Mouse (Mus musculus) right cerebral cortex, adult 2 months (tissue): ENCODE data around the gene Tmod1.

ENCODE experiments used
- DNase-seq, 2 experiments: peaks; one replicate each; pipeline ENCODE4 v3.0.0; 2021 to 2022; ENCODE audit warnings: low spot score in 2 of 2

The Tmod1 gene

DNA sequence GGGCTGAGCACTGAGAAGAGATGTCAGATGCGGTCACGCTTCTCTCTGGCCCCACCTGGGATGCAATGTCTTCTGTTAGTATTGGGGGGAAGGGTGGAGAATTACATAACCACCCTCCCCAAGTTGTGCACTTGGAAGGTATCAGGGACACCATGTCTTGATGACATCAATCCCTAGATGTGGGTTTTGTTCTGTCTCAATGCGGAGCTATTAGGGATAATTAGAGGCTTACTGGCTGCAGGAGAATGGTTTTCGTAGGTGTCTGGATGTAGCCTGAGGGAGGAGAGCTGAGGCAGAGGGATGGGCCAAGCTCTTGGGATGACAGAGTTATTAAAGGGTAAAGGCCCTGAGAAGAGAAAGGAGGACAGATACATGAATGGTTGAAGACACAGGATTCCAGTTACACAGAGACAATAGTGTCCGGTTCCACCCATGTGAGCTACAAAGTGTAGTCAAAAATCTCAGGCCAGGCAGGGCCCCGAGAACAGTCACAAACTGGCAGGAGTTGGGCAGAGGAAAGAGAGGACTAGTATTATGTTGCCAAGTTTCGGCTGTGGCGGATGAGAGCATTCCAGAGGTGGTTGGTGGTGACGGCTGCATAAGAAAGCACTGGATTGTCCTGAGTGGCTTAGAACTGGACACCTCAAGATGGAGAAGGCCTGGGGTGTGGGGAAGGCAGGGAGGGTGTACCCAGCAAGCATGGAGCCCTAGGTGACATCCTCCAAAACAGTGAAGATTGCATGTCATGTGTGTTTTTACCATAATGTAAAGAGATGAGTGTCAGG, 14.8 kb downstream of the Tmod1 start:
- DNase-seq: no peak

DNA sequence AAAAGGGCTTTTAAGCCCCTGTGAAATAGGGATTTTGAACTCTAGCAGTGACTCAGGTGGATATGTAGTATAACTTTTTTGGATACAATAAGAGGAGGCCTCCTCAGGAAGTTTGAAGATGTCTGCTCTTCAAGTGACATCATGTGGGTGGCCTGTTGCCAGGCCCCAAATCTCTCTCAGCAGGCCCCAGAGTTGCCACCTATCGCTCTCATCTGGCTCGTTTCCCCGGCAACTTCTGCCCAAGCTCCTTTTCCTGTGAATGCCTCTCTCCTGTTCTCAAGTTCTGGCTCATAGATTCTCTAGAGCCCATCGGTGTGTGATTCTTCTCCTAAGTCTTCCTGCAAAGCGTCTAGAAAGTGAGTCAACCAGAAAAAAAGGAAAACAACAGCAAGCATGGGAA, 17.4 kb downstream of the Tmod1 start:
- DNase-seq: peak in 1 of 2 experiments; percentile 47

DNA sequence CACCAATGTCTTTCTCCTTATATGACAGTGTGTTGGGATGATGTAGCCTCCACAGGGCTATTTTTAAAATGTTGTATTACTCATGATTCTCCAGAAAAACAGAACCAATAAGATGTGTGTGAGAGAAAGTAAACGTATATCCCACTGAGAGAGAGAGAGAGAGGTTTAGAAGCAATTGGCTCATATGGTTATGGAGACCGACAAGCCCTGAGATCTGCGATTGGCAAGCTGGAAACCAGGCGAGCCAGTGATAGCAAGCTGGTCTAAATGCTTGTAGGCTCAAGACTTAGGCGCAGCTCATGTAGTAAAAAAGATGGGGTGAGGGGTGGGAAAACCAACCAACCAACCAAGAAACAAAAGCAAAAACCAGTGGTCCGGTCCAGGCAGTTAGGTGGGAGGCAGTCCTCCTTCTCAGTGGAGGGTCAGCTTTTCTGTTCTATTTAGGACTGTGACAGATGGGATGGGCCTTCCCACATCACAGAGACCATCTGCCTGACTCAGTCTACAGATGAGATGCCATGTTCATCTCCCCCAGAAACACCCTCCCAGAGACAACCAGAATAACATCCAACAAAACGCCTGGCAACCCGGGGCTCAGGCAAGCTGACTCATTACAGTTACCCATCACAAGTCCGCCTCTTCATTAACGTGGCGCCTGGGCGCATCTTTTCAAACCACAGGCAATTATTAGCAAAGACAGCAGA, 22.7 kb downstream of the Tmod1 start:
- DNase-seq: peak; percentile 90 to 91

DNA sequence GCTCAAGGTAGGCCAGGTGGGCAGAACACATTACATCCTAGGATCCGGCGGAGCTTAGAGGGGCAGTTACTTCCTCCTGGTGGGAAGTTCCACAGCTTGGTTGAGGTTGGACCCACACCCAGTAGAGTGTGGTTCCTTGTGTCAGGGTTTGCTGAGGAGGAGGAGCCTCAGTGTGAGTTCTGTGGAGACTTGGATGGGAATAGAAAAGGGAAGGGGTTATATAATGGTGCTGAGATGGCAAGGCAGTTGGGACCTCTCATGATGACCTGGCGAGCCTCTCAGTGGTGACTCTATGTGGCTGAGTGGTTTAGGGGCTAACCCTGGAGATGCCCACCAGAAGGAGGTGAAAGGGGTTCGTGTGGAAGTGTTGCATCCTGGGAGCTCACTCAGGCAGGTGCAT, 25.1 kb downstream of the Tmod1 start:
- no peak for DNase-seq

DNA sequence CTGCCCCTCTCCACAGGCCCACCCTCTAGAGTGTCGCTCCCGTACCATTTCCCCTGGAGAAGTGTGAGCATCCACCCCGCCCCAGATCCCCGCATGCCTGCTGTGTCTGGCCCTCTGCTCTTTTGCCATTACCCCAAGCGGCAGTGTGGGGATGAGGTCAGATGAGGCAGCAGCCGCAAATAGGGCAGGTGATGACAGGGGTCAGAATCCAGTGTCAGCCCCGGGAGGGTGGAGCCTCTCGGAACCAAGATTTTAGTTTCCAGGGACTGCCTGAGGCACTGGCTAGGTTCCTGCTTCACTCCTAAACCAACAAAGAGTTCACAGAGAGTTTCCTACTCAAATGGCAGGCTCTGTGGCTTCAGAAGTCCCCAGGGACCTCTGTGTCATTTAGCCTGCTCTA, 25.5 kb downstream of the Tmod1 start:
- no peak for DNase-seq

DNA sequence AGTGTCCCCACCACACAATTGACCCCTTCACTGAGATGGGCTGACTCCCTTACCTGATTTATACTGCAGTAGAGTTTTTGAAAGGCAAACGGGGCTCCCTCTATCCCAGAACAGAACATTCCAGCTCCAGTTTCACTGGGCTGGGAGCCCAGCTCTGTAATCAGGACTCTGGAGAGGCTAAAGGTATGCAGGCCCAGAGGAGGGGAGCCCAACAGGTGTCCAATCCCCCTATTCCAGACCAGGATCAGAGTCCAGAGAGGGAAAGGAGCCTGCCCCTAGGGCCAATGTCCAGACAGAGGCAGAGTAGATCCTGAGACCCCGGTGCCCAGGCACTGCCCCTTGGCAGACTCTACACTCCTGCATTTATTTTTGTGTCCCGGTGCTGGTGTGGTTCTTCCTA, 26.2 kb downstream of the Tmod1 start:
- no peak for DNase-seq

DNA sequence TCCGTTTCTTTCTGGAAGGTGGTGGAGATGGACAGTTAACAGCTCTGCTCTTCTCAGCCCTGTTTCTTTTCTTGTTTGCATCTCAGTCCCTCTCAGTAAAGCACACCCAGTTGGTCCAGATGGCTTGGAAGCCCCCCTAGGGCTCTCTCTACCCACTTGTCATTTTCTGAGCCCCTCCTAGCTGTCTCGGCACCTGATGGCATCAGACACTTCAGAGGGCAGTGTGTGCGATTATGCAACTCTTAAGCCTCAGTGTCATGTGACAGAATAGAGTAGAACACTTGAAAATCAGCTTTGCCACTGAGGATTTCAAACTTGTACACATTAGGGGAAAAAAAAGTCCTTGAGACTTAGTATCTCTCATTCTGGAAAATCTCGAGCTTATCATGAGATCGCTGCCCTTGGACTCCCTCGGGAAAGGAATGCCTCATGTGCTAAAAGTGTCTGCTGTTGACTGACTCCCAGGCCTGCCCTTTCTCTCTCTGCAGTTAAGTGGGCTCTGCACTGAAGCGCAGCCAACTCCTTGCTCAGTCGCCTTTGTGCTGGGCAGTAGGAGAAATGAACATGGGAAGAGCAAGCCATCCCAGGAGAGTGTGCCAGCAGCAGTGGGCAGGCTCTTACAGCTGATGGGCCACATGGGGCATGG, 27.1 kb downstream of the Tmod1 start:
- DNase-seq: no peak

DNA sequence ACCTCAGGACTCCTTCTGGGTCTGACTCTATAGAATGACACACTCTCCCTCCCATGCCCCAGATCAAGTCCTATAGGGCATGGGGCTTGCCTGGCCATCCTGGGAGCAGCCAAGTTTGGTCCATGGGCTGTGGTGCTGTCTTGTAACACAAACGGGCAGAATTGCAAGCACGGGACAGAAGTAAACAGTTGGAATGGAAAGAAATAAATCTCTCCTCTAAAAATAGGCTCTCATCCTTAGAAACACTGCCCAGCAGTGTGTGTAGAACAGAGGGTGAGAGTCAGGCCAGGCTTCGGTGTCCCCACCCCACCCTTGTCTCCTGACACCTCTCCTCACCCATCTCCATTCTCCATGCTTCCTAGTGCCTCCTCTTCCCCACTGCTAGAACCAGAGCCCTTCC, 29.3 kb downstream of the Tmod1 start:
- no peak for DNase-seq

DNA sequence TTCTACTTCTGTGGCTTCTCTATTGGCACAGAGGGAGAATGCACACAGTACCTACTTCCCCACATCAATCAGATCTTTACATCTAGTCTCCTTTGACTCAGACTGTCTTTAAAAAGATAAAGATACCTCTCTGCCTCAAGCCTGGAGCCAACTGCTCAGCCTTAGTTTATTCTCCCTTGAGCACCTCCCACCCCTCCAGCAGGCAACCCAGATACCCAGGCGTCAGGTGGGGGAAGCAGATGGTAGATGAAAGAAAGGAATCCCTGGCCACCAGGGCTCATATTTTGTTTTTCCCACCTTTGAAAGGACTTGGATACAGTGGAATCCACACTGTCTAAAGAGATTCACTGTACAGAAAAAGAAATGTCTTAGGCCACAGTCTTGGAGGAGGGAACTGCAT, 29.8 kb downstream of the Tmod1 start:
- DNase-seq: peak; percentile 55 to 61

DNA sequence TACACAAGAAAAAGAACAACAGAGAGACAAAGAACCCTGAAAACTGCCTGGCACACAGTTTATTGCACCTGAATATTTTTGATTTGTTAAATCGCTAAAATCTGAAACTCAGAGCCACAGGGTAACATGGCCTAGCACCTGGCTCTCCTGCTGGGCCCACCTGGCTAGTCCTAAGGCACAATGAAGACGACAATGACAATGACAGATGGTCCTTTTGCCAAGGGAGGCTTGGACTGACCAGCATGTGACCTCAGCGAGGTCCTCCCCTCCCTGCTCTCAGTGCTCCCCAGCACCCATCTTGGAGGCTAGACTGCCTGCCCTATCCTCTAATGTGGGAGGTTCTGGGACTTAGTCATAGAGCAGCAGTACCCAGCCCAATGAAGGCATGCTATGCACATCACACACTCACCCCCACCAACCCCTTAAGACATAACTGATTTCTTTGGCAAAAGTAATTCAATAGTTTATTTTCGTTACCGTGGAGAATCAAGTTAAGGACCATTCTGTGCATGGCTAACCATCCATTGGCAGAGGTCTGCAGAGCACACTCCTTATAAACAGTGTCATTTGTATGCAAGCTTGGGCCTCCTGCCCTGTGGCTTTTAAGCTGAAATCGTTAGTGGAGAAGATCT, 31.2 kb downstream of the Tmod1 start:
- DNase-seq: no peak

DNA sequence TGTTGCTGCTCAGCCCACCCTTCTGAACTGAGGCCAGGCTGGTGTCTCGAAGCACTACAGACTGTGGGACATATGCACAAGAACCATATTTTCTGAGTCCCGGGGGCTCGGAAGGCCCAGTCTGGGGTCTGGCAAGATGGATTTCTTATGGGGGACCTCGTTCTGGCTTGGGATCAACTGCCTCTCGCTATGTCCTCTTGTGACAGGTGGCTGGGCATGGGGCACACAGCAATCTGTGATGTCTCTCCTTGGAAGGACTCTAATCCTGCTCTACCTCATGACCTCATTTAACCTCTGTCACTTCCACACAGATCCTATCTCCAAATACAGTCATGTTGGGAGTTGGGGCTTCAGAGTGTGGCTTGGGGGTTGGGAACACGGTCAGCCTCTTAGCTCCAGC, 33.9 kb downstream of the Tmod1 start:
- DNase-seq: no peak

DNA sequence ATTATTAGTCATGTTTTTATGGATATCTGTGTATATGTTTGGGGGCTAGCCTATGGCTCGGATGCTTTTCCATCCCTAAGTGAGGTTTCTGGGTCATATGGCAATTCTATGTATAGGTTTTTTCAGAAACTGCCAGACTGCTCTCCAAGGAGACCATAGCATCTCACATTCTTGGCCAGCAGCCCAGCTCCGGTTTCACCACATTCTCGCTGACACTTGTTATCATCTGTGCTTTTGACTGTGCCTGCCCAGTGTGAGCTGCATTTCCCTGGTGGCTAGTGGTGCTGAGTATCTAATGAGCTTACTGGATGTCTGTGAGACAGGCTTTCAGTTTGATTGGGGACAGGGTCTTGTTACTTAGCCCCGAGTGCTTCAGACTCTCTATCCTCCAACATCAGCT, 35.0 kb downstream of the Tmod1 start:
- DNase-seq: peak; percentile 68 to 70

DNA sequence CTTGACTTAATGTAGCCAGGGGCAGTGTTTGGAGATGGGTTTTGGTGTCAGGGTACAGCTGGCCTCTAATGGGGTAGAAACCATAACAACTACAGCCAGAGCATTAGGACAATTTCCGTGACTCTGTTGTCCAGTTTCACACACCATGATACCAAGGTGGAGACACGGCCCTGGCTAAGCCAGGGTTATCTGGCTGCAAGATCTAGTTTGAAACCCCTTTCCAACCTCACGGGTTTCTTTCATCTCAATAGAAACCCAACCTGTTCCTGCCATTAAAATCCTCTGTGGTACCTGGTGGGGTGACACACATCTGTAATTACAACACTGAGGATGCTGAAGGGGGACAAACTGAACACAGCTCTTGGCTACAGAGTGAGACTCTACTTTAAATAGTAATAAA, 36.9 kb downstream of the Tmod1 start:
- no peak for DNase-seq

DNA sequence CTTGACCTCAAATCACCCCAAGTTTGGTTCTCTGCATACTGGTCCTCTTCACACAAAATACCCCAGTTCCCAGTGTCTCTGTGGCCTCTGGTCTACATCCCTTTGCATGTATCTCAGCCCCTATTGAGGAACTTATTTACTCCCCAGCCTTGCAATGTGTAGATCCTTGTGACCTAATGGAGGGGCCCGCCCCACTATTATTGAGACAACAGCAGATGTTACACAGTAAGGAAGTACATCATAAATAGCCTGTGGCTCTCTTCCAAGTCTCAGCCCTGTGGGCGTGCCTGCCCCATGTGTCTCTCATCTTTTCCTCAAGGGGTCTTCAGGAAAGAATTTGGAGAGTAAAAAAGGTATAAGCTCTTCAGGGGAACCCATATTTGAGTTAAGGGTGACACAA, 38.2 kb downstream of the Tmod1 start:
- DNase-seq: no peak

DNA sequence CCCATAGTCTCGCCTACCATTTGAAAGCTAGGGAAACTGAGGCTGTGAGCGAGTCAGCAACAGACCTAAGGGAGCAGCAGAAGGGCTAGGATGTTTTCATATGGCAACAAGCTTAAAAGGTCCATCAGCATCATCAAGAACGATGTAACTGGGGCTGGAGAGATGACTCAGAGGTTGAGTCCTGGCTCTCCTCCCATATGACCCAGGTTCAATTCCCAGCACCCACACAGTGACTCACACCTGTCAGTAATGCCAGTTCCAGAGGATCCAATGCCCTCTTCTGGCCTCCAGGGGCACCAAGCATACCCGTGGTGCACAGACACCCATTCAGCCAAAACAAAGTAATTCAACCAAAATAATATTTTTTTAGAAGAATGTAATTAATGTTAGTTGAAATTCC, 41.5 kb downstream of the Tmod1 start:
- no peak for DNase-seq

DNA sequence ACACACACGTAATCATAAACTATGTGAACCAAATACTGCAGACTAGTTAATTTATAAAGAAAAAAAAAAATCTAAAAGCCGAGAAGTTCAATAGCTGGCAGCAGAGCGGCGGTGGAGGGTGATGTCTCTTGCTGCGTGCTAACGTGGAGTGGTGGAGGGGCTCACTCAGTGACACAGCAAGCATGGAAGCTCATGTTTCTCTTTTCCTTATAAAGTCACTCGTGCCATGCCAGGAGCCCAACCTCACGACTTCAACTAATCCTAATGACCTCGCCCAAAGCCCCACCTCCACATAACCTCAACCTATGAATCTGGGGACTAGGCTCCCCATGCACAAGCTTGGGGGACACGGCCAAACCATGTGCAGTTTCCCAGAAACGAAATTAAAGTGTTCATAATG, 43.8 kb downstream of the Tmod1 start:
- no peak for DNase-seq

DNA sequence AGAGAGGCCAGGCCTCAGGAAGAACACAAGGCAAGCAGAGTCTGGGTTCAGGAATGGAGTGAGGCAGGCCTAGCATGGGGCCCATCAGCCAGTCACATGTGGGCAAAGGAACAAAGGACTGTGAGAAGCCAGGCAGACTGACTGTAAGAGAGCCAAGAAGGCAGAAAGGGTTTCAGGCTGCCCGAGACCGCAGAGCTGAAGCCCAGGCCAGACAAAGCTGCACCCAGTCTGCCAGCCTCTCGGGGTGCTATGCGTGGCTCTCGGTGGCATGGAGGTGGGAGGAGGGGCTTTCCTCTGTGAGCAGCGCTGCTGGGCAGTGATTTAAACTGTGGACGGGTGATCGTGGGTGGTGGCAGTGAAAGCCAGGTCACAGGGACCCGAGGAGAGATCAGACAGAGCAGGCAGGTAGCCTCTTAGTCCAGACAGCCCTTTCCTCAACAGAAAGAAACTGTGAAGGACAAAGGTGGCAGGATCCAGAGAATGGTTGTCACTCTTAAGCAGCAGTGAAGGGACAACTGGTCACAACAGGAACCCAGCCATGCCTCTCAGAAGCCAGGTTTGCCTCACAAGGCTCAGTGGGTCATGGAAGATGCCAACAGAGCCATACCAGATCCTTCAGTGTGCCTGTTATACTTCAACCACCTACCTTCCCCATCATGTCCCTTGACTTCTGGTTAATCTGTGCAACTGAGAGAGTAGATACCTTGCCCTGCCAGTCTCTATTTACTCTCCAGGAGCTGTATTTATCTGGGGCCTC, 45.9 kb downstream of the Tmod1 start:
- no peak for DNase-seq

DNA sequence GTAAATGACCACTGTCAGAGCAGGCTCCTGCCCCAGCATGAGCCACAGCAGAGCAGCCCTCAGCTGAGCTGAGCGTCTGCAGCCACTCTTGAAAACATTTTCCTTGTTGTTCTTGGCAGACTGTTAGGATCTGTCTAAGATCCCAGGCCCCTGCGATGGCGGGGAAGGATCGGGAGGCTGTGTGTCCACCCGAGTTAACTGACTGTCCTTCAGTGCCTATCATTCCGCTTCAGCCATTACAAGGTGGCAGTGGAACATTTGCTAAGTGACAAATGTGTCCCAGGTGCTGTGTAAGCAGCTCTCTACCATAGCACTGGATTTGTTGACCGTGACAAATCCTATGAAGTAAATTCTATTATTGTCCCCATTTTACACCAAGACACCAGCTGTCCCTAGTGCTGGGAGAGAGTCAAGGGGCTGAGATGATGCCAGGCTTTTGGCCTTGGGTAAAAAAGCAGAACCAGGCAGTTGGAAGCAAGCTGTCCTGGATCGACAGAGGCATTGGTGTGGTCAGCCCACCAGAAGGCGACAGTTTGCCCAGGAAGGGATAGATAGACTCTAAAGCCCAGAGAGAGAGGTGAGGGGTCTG, 46.6 kb downstream of the Tmod1 start:
- no peak for DNase-seq

DNA sequence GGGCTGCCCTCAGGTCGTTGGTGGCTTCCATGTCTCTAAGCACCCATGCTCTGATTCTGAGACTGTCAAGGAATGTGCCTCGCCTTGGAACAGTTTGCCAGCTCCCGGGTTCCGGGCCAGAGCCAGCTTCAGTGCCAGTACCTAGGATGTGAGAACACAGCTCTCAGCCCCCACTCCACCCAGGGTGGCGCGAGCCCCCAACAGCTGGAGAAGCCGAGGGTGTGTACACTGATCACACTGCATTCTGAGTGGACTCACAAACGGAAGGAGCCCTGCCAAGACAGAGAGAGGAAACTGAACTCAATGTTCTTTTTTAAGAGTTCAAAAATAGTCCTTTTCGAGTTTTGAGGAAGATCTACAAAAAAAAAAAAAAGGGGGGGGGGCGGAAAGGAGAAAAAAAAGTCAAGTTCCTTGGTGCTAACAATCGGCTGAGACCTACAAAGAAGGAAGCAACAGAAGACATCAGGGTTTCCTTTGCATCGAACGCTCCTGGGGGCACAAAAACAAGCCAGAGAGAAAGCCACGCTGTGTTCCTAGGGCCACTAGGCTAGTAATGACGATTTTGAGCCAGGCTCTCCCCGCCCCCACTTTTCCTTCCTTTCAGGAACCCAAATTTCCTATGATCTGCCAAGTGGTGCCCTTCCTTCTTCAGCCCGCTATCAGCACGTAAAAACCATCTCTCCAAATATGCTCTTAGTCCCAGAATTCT, 48.1 kb downstream of the Tmod1 start:
- peak; percentile 59 to 67 for DNase-seq

DNA sequence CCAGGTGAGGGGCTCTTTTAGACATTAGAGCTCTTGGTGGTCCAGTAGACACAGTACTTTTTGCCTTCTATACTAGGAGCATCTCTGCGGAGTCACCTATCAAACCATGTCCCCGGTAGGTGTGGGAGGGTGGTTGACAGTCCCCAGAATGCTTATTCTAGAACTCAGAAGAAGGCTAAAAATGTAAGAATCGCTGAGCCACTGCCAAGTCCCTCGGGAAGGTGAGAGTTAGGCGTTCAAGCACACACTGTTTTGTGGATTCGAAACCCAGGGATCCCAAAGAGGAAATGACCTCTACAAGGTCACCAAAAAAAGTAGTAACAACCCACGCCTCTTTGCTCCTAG, 48.7 kb downstream of the Tmod1 start:
- DNase-seq: peak; percentile 76 to 80

DNA sequence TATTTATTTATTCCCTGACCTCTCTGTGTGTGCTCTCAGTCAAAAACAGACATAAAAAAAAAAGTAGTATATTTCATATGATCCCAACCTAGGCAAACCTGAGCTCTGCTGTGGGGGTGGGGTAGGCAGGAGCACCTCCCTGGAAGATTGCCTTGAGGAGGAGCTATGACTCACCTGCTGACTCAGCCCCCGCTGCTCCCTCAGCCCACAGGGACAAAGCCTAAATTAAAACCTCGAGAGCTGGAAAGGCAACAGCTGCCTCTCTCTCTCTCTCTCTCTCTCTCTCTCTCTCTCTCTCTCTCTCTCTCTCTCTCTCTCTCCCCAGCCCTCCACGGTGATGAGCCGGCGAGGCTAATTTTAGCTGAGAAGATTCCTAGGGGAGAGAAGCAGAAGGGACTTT, 49.1 kb downstream of the Tmod1 start:
- peak; percentile 89 to 90 for DNase-seq
